11 mouse cellular contexts compared by ENCODE assay signal in genomic region chr5:46406969-46407368, GRCm38 (mm10).
"Had no signal": no experiment of that assay in that cellular context is flagged by ENCODE, and none has a peak within 500 bp of the region (broad histone marks: within the 10 kb centered on the region; RNA-seq: fewer than 3 reads in every experiment).

No protein-coding gene starts in this region.

- H3K27ac ChIP-seq: kidney, embryonic 15.5 days; limb, embryonic 15.5 days; liver, embryonic 12.5 days; lung, embryonic 15.5 days; midbrain, embryonic 13.5 days; neural tube, embryonic 13.5 days had no signal

- H3K4me3 ChIP-seq: kidney, embryonic 15.5 days; limb, embryonic 15.5 days; liver, embryonic 12.5 days; lung, embryonic 15.5 days; midbrain, embryonic 13.5 days; myocyte; neural tube, embryonic 13.5 days had no signal

- H3K4me1 ChIP-seq: kidney, embryonic 15.5 days; limb, embryonic 15.5 days; liver, embryonic 12.5 days; midbrain, embryonic 13.5 days; neural tube, embryonic 13.5 days had no signal

- ATAC-seq: liver, embryonic 12.5 days; midbrain, embryonic 13.5 days had no signal

- H3K36me3 ChIP-seq: kidney, embryonic 15.5 days; limb, embryonic 15.5 days; liver, embryonic 12.5 days; lung, embryonic 15.5 days; midbrain, embryonic 13.5 days; neural tube, embryonic 13.5 days had no signal

- DNase-seq: kidney, adult 18-20 months; right cerebral cortex, adult 18-20 months; right cerebral cortex, postnatal 25 days; thymus, postnatal 4 days had no signal

- H3K27me3 ChIP-seq: kidney, embryonic 15.5 days; limb, embryonic 15.5 days; liver, embryonic 12.5 days; lung, embryonic 15.5 days; midbrain, embryonic 13.5 days; neural tube, embryonic 13.5 days had no signal

- H3K9me3 ChIP-seq: kidney, embryonic 15.5 days; limb, embryonic 15.5 days; liver, embryonic 12.5 days; lung, embryonic 15.5 days; midbrain, embryonic 13.5 days; neural tube, embryonic 13.5 days had no signal

- H3K4me2 ChIP-seq: kidney, embryonic 15.5 days; limb, embryonic 15.5 days; liver, embryonic 12.5 days; lung, embryonic 15.5 days; midbrain, embryonic 13.5 days; neural tube, embryonic 13.5 days had no signal

- H3K9ac ChIP-seq: kidney, embryonic 15.5 days; limb, embryonic 15.5 days; liver, embryonic 12.5 days; lung, embryonic 15.5 days; midbrain, embryonic 13.5 days; neural tube, embryonic 13.5 days had no signal
